Mouse (Mus musculus): ENCODE results near the gene Elf5. TPM values are rescaled to one million over a fixed set of nuclear protein-coding genes. Genes with fewer than 3 reads are reported as not detected.

The Elf5 gene
- polyA plus RNA-seq, 1 experiment from 2014 or later: not detected

GRCm38 (mm10) chr2:103420650-103421507 is 9.4 kb downstream of the Elf5 start:
- H3K36me3 ChIP-seq (ENCODE audit: inconsistent target): no peaks in the 10 kb centered on the region
- no peak overlapping the region for H3K27ac ChIP-seq
- 72% methylated on average over 15 of the region's 15 CpGs for WGBS (ENCODE audit: missing documents)
- H3K79me2 ChIP-seq (ENCODE audit: inconsistent target): no peaks in the 10 kb centered on the region
- H3K4me3 ChIP-seq (ENCODE audit: inconsistent target): no peak overlapping the region

- whole genome bisulfite sequencing (ENCODE audit: missing documents): 88% methylated on average over 12 of the region's 12 CpGs
- Histone ChIP-seq H3K36me3 (ENCODE audit: inconsistent target) (no peaks in the 10 kb centered on the region), H3K4me3 (ENCODE audit: inconsistent target) (no peak overlapping the region), H3K79me2 (ENCODE audit: inconsistent target) (no peaks in the 10 kb centered on the region), H3K27ac (no peak overlapping the region)
Measured at GRCm38 (mm10) chr2:103423884-103424283, 12.4 kb downstream of the Elf5 start.

GRCm38 (mm10) chr2:103424349-103425026 is 13.0 kb downstream of the Elf5 start:
- Histone ChIP-seq H3K36me3 (ENCODE audit: inconsistent target) (no peaks in the 10 kb centered on the region), H3K4me3 (ENCODE audit: inconsistent target) (no peak overlapping the region), H3K79me2 (ENCODE audit: inconsistent target) (no peaks in the 10 kb centered on the region), H3K27ac (no peak overlapping the region)
- WGBS (ENCODE audit: missing documents): 10% methylated on average over 12 of the region's 12 CpGs

GRCm38 (mm10) chr2:103425456-103426063 is 14.1 kb downstream of the Elf5 start:
- Histone ChIP-seq H3K27ac (no peak overlapping the region), H3K4me3 (ENCODE audit: inconsistent target) (no peak overlapping the region)
- 55% methylated on average over 11 of the region's 11 CpGs for WGBS (ENCODE audit: missing documents)

GRCm38 (mm10) chr2:103428356-103428755 is 16.9 kb downstream of the Elf5 start:
- no peaks in the 10 kb centered on the region for H3K79me2 ChIP-seq (ENCODE audit: inconsistent target)
- no peaks in the 10 kb centered on the region for H3K36me3 ChIP-seq (ENCODE audit: inconsistent target)
- H3K27ac ChIP-seq: no peak overlapping the region
- no peak overlapping the region for H3K4me3 ChIP-seq (ENCODE audit: inconsistent target)
- WGBS (ENCODE audit: missing documents): 88% methylated on average over 3 of the region's 3 CpGs

More at GRCm38 (mm10) chr2:103425456-103426063, 14.1 kb downstream of the Elf5 start:
- H3K79me2 ChIP-seq (ENCODE audit: inconsistent target): no peaks in the 10 kb centered on the region
- no peaks in the 10 kb centered on the region for H3K36me3 ChIP-seq (ENCODE audit: inconsistent target)

- Histone ChIP-seq H3K4me3 (ENCODE audit: inconsistent target) (no peak overlapping the region), H3K27ac (no peak overlapping the region), H3K36me3 (ENCODE audit: inconsistent target) (no peaks in the 10 kb centered on the region), H3K79me2 (ENCODE audit: inconsistent target) (no peaks in the 10 kb centered on the region)
- 64% methylated on average over 1 of the region's 1 CpGs for WGBS (ENCODE audit: missing documents)
Measured at GRCm38 (mm10) chr2:103430712-103431111, 19.2 kb downstream of the Elf5 start.

- 68% methylated on average over 8 of the region's 8 CpGs for WGBS (ENCODE audit: missing documents)
- no peaks in the 10 kb centered on the region for H3K36me3 ChIP-seq (ENCODE audit: inconsistent target)
- no peak overlapping the region for H3K4me3 ChIP-seq (ENCODE audit: inconsistent target)
- no peak overlapping the region for H3K27ac ChIP-seq
- no peaks in the 10 kb centered on the region for H3K79me2 ChIP-seq (ENCODE audit: inconsistent target)
Measured at GRCm38 (mm10) chr2:103432695-103433275, 21.3 kb downstream of the Elf5 start.

GRCm38 (mm10) chr2:103435110-103435509 is 23.6 kb downstream of the Elf5 start:
- no peak overlapping the region for H3K4me3 ChIP-seq (ENCODE audit: inconsistent target)
- no peaks in the 10 kb centered on the region for H3K79me2 ChIP-seq (ENCODE audit: inconsistent target)
- 94% methylated on average over 2 of the region's 2 CpGs for WGBS (ENCODE audit: missing documents)

GRCm38 (mm10) chr2:103436534-103436933 is 25.0 kb downstream of the Elf5 start:
- H3K4me3 ChIP-seq (ENCODE audit: inconsistent target): no peak overlapping the region
- H3K27ac ChIP-seq: no peak overlapping the region
- H3K79me2 ChIP-seq (ENCODE audit: inconsistent target): no peaks in the 10 kb centered on the region
- no peaks in the 10 kb centered on the region for H3K36me3 ChIP-seq (ENCODE audit: inconsistent target)
- WGBS (ENCODE audit: missing documents): 93% methylated on average over 5 of the region's 5 CpGs

More at GRCm38 (mm10) chr2:103435110-103435509, 23.6 kb downstream of the Elf5 start:
- no peak overlapping the region for H3K27ac ChIP-seq
- no peaks in the 10 kb centered on the region for H3K36me3 ChIP-seq (ENCODE audit: inconsistent target)

GRCm38 (mm10) chr2:103439071-103439622 is 27.7 kb downstream of the Elf5 start:
- 91% methylated on average over 11 of the region's 11 CpGs for WGBS (ENCODE audit: missing documents)
- Histone ChIP-seq H3K36me3 (ENCODE audit: inconsistent target) (no peaks in the 10 kb centered on the region), H3K27ac (no peak overlapping the region), H3K79me2 (ENCODE audit: inconsistent target) (no peaks in the 10 kb centered on the region), H3K4me3 (ENCODE audit: inconsistent target) (no peak overlapping the region)

- H3K4me3 ChIP-seq (ENCODE audit: inconsistent target): no peak overlapping the region
- no peaks in the 10 kb centered on the region for H3K79me2 ChIP-seq (ENCODE audit: inconsistent target)
- H3K27ac ChIP-seq: no peak overlapping the region
- WGBS (ENCODE audit: missing documents): 10% methylated on average over 11 of the region's 12 CpGs
- no peaks in the 10 kb centered on the region for H3K36me3 ChIP-seq (ENCODE audit: inconsistent target)
Measured at GRCm38 (mm10) chr2:103439710-103440109, 28.2 kb downstream of the Elf5 start.

GRCm38 (mm10) chr2:103445776-103446175 is 34.3 kb downstream of the Elf5 start:
- 57% methylated on average over 6 of the region's 6 CpGs for WGBS (ENCODE audit: missing documents)
- no peak overlapping the region for H3K4me3 ChIP-seq (ENCODE audit: inconsistent target)
- H3K27ac ChIP-seq: no peak overlapping the region
- no peaks in the 10 kb centered on the region for H3K36me3 ChIP-seq (ENCODE audit: inconsistent target)
- no peaks in the 10 kb centered on the region for H3K79me2 ChIP-seq (ENCODE audit: inconsistent target)

GRCm38 (mm10) chr2:103446326-103446725 is 34.8 kb downstream of the Elf5 start:
- Histone ChIP-seq H3K36me3 (ENCODE audit: inconsistent target) (no peaks in the 10 kb centered on the region), H3K4me3 (ENCODE audit: inconsistent target) (no peak overlapping the region), H3K79me2 (ENCODE audit: inconsistent target) (no peaks in the 10 kb centered on the region), H3K27ac (no peak overlapping the region)
- 92% methylated on average over 6 of the region's 6 CpGs for WGBS (ENCODE audit: missing documents)

GRCm38 (mm10) chr2:103448947-103449560 is 37.6 kb downstream of the Elf5 start:
- H3K27ac ChIP-seq: no peak overlapping the region
- WGBS (ENCODE audit: missing documents): 18% methylated on average over 14 of the region's 14 CpGs
- no peaks in the 10 kb centered on the region for H3K79me2 ChIP-seq (ENCODE audit: inconsistent target)
- peaks cover 17% of the 10 kb centered on the region for H3K36me3 ChIP-seq (ENCODE audit: inconsistent target)
- H3K4me3 ChIP-seq (ENCODE audit: inconsistent target): no peak overlapping the region
